Mouse (Mus musculus) bone marrow macrophage, adult 2 months (primary cell): Measurements from ENCODE around the gene Manba.

Experiments used
- CTCF ChIP-seq: IDR thresholded peaks from 2 replicates; pipeline ENCODE4 v1.5.1; 2012; ENCODE audit warnings: low read depth, mild to moderate bottlenecking, low read length, moderate library complexity
- POLR2A ChIP-seq: IDR thresholded peaks from 2 replicates; pipeline ENCODE4 v1.6.1; 2012; ENCODE audit warnings: mild to moderate bottlenecking, low read depth, low read length, borderline replicate concordance

GRCm38 (mm10) chr3:135511683-135512082 lies 26.3 kb downstream of the Manba start:
- TF ChIP-seq CTCF, result no peak
- TF ChIP-seq POLR2A, result no peak
